Mouse (Mus musculus): ENCODE results near the gene Mcub. TPM values are rescaled to one million over a fixed set of nuclear protein-coding genes. Genes with fewer than 3 reads are reported as not detected.

The Mcub gene
- polyA plus RNA-seq (2014; fragmentation: Illumina TruSeq; extraction: RNeasy Lipid Tissue Mini Kit (QIAGEN cat#74804); ENCODE audit: low read depth, low replicate concordance), result not detected

GRCm38 (mm10) chr3:129969432-129970395 lies at the start of gene Mcub:
Gene Mcub (minus strand): TSS chr3:129970206.

DNA sequence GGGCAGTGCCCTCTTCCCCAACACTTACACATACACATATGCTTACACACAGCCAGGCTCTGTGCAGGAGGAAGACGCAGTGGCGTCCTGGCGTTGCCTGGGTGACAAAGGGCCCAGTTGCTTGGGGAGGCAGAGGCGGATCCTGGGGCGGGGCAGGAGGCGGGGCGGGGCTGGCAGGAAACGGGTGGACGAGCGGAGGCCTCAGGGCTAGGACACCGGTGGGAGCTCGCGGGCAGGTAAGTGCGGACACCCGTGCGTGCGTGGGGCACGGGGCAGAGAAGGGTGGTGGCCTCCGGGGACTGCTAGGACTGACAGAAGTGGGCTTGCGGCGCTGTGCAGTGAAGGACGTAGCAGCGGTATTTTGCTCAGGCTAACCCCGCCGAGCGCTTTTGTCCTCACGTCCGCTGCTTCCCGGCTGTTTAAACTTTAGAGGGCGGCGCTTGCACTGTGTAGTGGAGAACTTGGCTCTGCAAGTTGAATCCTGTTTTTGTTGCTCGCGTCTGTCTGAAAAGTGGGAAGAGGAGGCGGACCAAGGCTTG lies 68.7 kb downstream of the Mcub start, which contains the start of gene Casp6:
Casp6 (plus strand) TSS at position 155 of the 539 bp plus-strand sequence.

DNA sequence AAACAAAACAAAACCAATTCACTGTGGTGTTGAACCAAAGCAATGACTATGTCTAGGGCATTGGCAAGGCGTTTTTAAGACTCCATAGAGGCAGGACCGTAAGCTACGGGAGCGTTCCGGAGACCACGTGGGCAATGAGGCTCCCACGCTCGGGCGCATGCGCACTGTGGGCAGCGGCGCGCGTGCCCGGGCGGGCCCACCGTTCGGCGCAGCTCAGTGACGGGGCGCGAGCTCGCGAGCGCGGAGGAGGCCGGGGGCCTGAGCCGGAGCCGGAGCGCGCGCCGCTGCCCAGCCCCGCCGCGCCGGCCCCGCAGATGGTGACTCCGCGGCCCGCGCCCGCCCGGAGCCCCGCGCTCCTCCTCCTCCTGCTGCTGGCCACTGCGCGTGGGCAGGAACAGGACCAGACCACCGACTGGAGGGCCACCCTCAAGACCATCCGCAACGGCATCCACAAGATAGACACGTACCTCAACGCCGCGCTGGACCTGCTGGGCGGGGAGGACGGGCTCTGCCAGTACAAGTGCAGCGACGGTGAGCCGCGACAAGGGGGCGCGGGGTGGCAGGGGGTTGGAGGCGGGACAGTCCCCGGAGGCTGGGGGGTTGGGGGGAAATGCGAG lies 91.5 kb downstream of the Mcub start, which contains the start of gene Pla2g12a:
Pla2g12a (plus strand) TSS at position 202 of the 617 bp plus-strand sequence.

Other genes starting within 250 kb of the Mcub start
- gene Egf, start 214.9 kb downstream of the Mcub start, polyA plus RNA-seq (2014; fragmentation: Illumina TruSeq; extraction: RNeasy Lipid Tissue Mini Kit (QIAGEN cat#74804); ENCODE audit: low read depth, low replicate concordance), result 1.3 TPM
- gene Lrit3, start 166.2 kb downstream of the Mcub start, polyA plus RNA-seq (2014; fragmentation: Illumina TruSeq; extraction: RNeasy Lipid Tissue Mini Kit (QIAGEN cat#74804); ENCODE audit: low read depth, low replicate concordance), result not detected
- gene Rrh, start 147.6 kb downstream of the Mcub start, polyA plus RNA-seq (2014; fragmentation: Illumina TruSeq; extraction: RNeasy Lipid Tissue Mini Kit (QIAGEN cat#74804); ENCODE audit: low read depth, low replicate concordance), result not detected
- 14.5 TPM for gene Gar1, start 138.8 kb downstream of the Mcub start, polyA plus RNA-seq (2014; fragmentation: Illumina TruSeq; extraction: RNeasy Lipid Tissue Mini Kit (QIAGEN cat#74804); ENCODE audit: low read depth, low replicate concordance)
- 553 TPM for gene Cfi, start 134.3 kb downstream of the Mcub start, polyA plus RNA-seq (2014; fragmentation: Illumina TruSeq; extraction: RNeasy Lipid Tissue Mini Kit (QIAGEN cat#74804); ENCODE audit: low read depth, low replicate concordance)
- 6.2 TPM for gene Pla2g12a, start 91.6 kb downstream of the Mcub start, polyA plus RNA-seq (2014; fragmentation: Illumina TruSeq; extraction: RNeasy Lipid Tissue Mini Kit (QIAGEN cat#74804); ENCODE audit: low read depth, low replicate concordance)
- 31.5 TPM for gene Casp6, start 68.8 kb downstream of the Mcub start, polyA plus RNA-seq (2014; fragmentation: Illumina TruSeq; extraction: RNeasy Lipid Tissue Mini Kit (QIAGEN cat#74804); ENCODE audit: low read depth, low replicate concordance)
- gene Sec24b, start 91.3 kb upstream of the Mcub start, polyA plus RNA-seq (2014; fragmentation: Illumina TruSeq; extraction: RNeasy Lipid Tissue Mini Kit (QIAGEN cat#74804); ENCODE audit: low read depth, low replicate concordance), result 12.3 TPM
- 0.26 TPM for gene Col25a1, start 161.3 kb upstream of the Mcub start, polyA plus RNA-seq (2014; fragmentation: Illumina TruSeq; extraction: RNeasy Lipid Tissue Mini Kit (QIAGEN cat#74804); ENCODE audit: low read depth, low replicate concordance)